Mouse (Mus musculus) myocyte (in vitro differentiated cells): ENCODE data around the gene Sh3bp1.

Source experiments
- MYOD1 ChIP-seq, 3 experiments: IDR thresholded peaks; one replicate each; pipeline ENCODE4 v1.6.1; 2011; ENCODE audit warnings: control low read depth in 2 of 3, low read depth in 2 of 3, mild to moderate bottlenecking in 2 of 3, moderate library complexity in 1 of 3; ENCODE audit not compliant: insufficient read length in 2 of 3, control insufficient read depth in 1 of 3
- POLR2A ChIP-seq: IDR thresholded peaks from one replicate; pipeline ENCODE4 v1.6.1; 2011; ENCODE audit warnings: low read depth, mild to moderate bottlenecking, control low read depth, moderate library complexity; ENCODE audit not compliant: insufficient read length
- TCF3 ChIP-seq: IDR thresholded peaks from one replicate; pipeline ENCODE4 v1.6.1; 2011; ENCODE audit warnings: low read depth, control low read depth; ENCODE audit not compliant: insufficient read length
- USF1 ChIP-seq: IDR thresholded peaks from one replicate; pipeline ENCODE4 v1.6.1; 2011; ENCODE audit warnings: low read depth, mild to moderate bottlenecking, control low read depth, moderate library complexity

GRCm38 (mm10) chr15:78960088-78960487 is 60.5 kb downstream of the Sh3bp1 start:
- TF ChIP-seq USF1 (no peak), POLR2A (no peak), MYOD1 (IDR thresholded peaks at IDR 0.05; ENCODE audit: control insufficient read depth in 1 of 3, insufficient read length in 2 of 3, low read depth in 2 of 3) (peak in 1 of 3 experiments; percentile 7), TCF3 (no peak)
